Mouse (Mus musculus): ENCODE measurements around the gene Vldlr.
A peak's percentile ranks its signal among the peaks of the same experiment; 100 is the strongest.

Gene Vldlr

GRCm38 (mm10) chr19:27216318-27216717, at the start of gene Vldlr:
TSS of gene Vldlr (plus strand) at chr19:27216484.
- DNase-seq = peak; percentile 34

GRCm38 (mm10) chr19:27167601-27168319, 48.5 kb upstream of the Vldlr start:
- no peak for DNase-seq

GRCm38 (mm10) chr19:27173836-27174235, 42.4 kb upstream of the Vldlr start:
- DNase-seq = peak; percentile 46

GRCm38 (mm10) chr19:27175617-27176016, 40.7 kb upstream of the Vldlr start:
- DNase-seq = no peak

GRCm38 (mm10) chr19:27176558-27176957, 39.7 kb upstream of the Vldlr start:
- DNase-seq = no peak

- no peak for DNase-seq
Measured at GRCm38 (mm10) chr19:27178195-27178807, 38.0 kb upstream of the Vldlr start.

GRCm38 (mm10) chr19:27180351-27181122, 35.7 kb upstream of the Vldlr start:
- peak; percentile 72 for DNase-seq

- DNase-seq = no peak
Measured at GRCm38 (mm10) chr19:27183511-27183910, 32.8 kb upstream of the Vldlr start.

- no peak for DNase-seq
Measured at GRCm38 (mm10) chr19:27203711-27204238, 12.5 kb upstream of the Vldlr start.

- no peak for DNase-seq
Measured at GRCm38 (mm10) chr19:27210991-27211390, 5.3 kb upstream of the Vldlr start.

GRCm38 (mm10) chr19:27215596-27215995, 688 bp upstream of the Vldlr start:
- no peak for DNase-seq

GRCm38 (mm10) chr19:27216767-27217403, 601 bp downstream of the Vldlr start:
- DNase-seq = peak; percentile 80

GRCm38 (mm10) chr19:27217404-27217940, 1.2 kb downstream of the Vldlr start:
- peak; percentile 76 for DNase-seq

- peak; percentile 63 for DNase-seq
Measured at GRCm38 (mm10) chr19:27217941-27218411, 1.7 kb downstream of the Vldlr start.

GRCm38 (mm10) chr19:27218561-27219262, 2.4 kb downstream of the Vldlr start:
- peak; percentile 86 for DNase-seq

- DNase-seq = no peak
Measured at GRCm38 (mm10) chr19:27219586-27219985, 3.3 kb downstream of the Vldlr start.

GRCm38 (mm10) chr19:27223046-27223445, 6.8 kb downstream of the Vldlr start:
- DNase-seq = no peak

- no peak for DNase-seq
Measured at GRCm38 (mm10) chr19:27224356-27224755, 8.1 kb downstream of the Vldlr start.

- no peak for DNase-seq
Measured at GRCm38 (mm10) chr19:27226626-27227025, 10.3 kb downstream of the Vldlr start.

- DNase-seq = no peak
Measured at GRCm38 (mm10) chr19:27227131-27227530, 10.8 kb downstream of the Vldlr start.

GRCm38 (mm10) chr19:27228254-27228653, 12.0 kb downstream of the Vldlr start:
- DNase-seq = no peak

- DNase-seq = no peak
Measured at GRCm38 (mm10) chr19:27233386-27233785, 17.1 kb downstream of the Vldlr start.

Measured in kidney, postnatal 10 days (tissue).